Mouse (Mus musculus) kidney, adult 2 months (tissue): Measurements from ENCODE around the gene Ccdc78.

Experiments
- CTCF ChIP-seq: fragments of 200-500 bp; conservative IDR thresholded peaks from 2 replicates; pipeline ENCODE4 v1.5.1; 2011; ENCODE audit warnings: low read depth, mild to moderate bottlenecking, control low read depth, low read length, moderate library complexity, mixed read lengths; ENCODE audit not compliant: insufficient read depth, insufficient read length
- POLR2A ChIP-seq: fragments of 200-500 bp; IDR thresholded peaks from one replicate; pipeline ENCODE4 v1.6.1; 2011; ENCODE audit warnings: low read depth, low read length, control low read depth

DNA sequence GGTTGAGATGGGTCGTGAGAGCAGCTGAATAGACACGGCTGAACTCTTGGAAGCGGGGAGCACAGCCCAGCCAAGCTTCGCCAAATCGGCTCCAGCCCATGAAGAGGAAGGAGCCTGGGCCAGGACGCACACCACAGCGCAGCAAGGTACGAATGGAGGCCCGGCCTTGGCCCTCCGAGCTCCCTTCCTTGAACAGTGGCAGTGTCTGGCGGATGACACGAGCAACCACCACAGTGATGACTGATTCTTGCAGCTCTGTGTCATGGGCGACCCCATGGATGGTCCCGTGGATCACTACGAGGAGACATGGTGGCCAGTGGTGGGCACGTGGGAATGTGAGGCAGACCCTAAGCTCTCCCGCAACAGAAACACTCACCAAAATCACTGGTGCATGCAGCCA, 8.6 kb downstream of the Ccdc78 start:
- TF ChIP-seq CTCF (no peak), POLR2A (no peak)
